Mouse (Mus musculus) forebrain, embryonic 15.5 days (tissue): ENCODE measurements at regions not wholly inside any gene's neighbourhood (a gene's known extent, or its start where the extent isn't known, plus 50 kb on each side); places are given as distances from the start of the nearest gene placed in this dataset.

Source experiments
- ATAC-seq: fragments of 200-750 bp; cut with Nextera tagmentation; replicated peaks from 2 replicates; pipeline ENCODE4 v1.8.0; 2017; ENCODE audit warnings: mild to moderate bottlenecking, moderate TSS enrichment, moderate library complexity
- H3K27ac ChIP-seq: fragments of 300-500 bp; sonication (generic); replicated peaks from 2 replicates; pipeline ENCODE4 v1.5.1; 2015; ENCODE audit warnings: mild to moderate bottlenecking, inconsistent platforms
- H3K27me3 ChIP-seq: fragments of 300-500 bp; sonication (generic); 2 replicates; pipeline ENCODE4 v1.6.1; 2015; ENCODE audit warnings: inconsistent platforms
- H3K36me3 ChIP-seq: fragments of 300-500 bp; sonication (generic); 2 replicates; pipeline ENCODE4 v1.6.1; 2015; ENCODE audit warnings: mild to moderate bottlenecking, inconsistent platforms
- H3K4me1 ChIP-seq: fragments of 300-500 bp; sonication (generic); 2 replicates; pipeline ENCODE4 v1.6.1; 2015; ENCODE audit warnings: inconsistent platforms
- H3K4me2 ChIP-seq: fragments of 300-500 bp; sonication (generic); replicated peaks from 2 replicates; pipeline ENCODE4 v1.6.1; 2015; ENCODE audit warnings: mild to moderate bottlenecking, inconsistent platforms
- H3K4me3 ChIP-seq: fragments of 300-500 bp; sonication (generic); 2 replicates; pipeline ENCODE4 v1.5.1; 2015; ENCODE audit warnings: mild to moderate bottlenecking, inconsistent platforms
- H3K9ac ChIP-seq: fragments of 300-500 bp; sonication (generic); replicated peaks from 2 replicates; pipeline ENCODE4 v1.6.1; 2015; ENCODE audit warnings: mild to moderate bottlenecking, inconsistent platforms
- H3K9me3 ChIP-seq: fragments of 300-500 bp; sonication (generic); 2 replicates; pipeline ENCODE4 v1.6.1; 2016; ENCODE audit warnings: inconsistent platforms
- WGBS: fragments of 180-500 bp; shearing (Covaris S2); methylation state at CpG from one replicate; pipeline ENCODE4 v1.1.7; 2015; ENCODE audit warnings: mixed read lengths; 5-methylcytosine and 5-hydroxymethylcytosine counted together

DNA sequence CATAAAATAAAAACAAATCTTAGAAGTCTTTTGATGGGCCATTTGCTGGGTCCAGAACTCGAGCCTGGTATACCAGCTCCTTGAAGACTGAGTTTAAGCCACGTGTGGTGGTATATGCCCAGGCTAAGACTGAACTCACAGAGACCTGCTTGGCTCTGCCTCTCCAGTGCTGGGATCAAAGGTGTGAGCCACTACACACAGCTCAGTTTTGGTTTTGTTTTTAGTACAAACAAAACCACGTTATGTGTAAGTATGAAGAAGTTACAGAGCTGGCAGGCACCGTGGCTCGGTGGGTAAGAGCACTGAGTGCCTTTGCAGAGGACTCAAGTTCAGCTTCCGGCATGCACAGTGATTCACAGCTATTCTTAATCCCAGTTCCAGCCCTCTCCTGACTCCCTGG lies 75.6 kb downstream of the Wdr5 start:
- WGBS = 80% methylated on average over 6 of the region's 6 CpGs
- Histone ChIP-seq H3K4me1 (no peaks in the 10 kb centered on the region), H3K4me3 (no peak overlapping the region), H3K9me3 (no peaks in the 10 kb centered on the region), H3K27ac (no peak overlapping the region), H3K36me3 (no peaks in the 10 kb centered on the region), H3K4me2 (no peak overlapping the region), H3K9ac (no peak overlapping the region), H3K27me3 (no peaks in the 10 kb centered on the region)
- ATAC-seq = no peak

DNA sequence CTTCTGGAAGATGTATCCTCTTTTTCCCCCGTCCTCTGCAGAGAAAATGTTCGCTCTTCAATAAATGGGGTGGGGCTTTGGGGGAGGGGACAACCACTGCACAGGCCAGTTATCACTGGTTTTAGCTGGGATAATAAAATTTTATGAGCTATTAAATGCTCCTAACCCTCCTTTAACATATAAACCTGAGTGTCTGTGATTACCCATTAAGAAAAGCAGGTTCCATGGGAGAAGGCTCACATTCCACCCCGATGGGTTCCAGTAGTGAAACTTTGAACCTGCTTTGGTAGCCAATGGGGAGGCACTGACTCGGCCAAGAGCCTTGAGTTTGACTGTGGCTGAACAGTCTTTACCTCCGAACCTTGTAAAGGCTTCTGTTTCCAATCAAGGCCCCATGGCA lies 76.7 kb downstream of the Wdr5 start:
- no peak for ATAC-seq

DNA sequence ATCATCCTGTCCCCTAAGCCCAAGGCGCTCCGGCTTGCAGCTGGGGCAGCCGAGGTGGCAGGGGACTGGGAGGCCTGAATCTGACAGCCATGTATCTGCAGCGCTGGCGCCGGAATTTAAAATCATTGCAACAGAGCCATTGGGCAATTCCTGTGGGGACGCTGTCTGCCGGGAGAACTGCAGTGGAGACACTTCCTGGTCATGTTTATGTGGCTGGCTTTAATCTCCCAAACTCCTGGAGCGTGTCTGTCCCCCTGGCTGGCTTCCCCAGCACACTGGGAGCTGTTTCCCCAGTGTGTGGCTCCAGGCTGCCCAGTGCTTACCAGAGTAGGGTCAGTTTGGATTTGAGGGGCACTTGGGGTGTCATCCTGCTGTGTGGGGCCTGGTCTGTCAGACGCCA lies 78.4 kb downstream of the Wdr5 start:
- Histone ChIP-seq H3K36me3 (no peaks in the 10 kb centered on the region), H3K9ac (no peak overlapping the region), H3K27ac (no peak overlapping the region), H3K9me3 (no peaks in the 10 kb centered on the region), H3K27me3 (0 out of 2 replicates have a peak, but pooled peaks cover 6% of the 10 kb centered on the region), H3K4me2 (no peak overlapping the region), H3K4me1 (no peaks in the 10 kb centered on the region), H3K4me3 (no peak overlapping the region)
- no peak for ATAC-seq
- WGBS = 67% methylated on average over 10 of the region's 10 CpGs

More for the DNA sequence above, 76.7 kb downstream of the Wdr5 start:
- Histone ChIP-seq H3K36me3 (no peaks in the 10 kb centered on the region), H3K9ac (no peak overlapping the region), H3K4me2 (no peak overlapping the region), H3K27me3 (0 out of 2 replicates have a peak, but pooled peaks cover 6% of the 10 kb centered on the region), H3K4me3 (no peak overlapping the region), H3K27ac (no peak overlapping the region), H3K4me1 (no peaks in the 10 kb centered on the region), H3K9me3 (no peaks in the 10 kb centered on the region)
- 90% methylated on average over 5 of the region's 5 CpGs for WGBS

DNA sequence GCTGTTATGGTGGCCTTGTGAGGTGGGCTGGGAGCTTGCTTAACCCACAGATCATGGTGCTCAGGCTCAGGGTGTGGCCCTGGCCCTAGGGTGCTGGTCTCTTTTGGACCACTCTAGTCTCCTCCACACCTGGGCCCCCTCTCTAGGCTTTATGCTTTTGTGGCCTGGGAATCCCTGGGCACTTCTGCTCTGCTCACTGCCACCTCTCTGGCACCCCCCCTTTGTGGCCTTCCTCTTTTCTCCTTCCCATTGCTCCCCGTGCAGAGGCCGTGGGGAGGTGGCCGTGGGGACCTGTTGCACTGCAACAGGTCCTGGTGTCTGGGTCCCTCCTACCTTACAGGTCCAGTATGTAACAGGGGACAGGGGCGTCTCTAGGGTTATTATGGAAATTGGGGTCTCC lies 80.3 kb downstream of the Wdr5 start:
- no peaks in the 10 kb centered on the region for H3K36me3 ChIP-seq
- no peak overlapping the region for H3K9ac ChIP-seq
- H3K9me3 ChIP-seq = no peaks in the 10 kb centered on the region
- H3K27ac ChIP-seq = no peak overlapping the region
- 0 out of 2 replicates have a peak, but pooled peaks cover 6% of the 10 kb centered on the region for H3K27me3 ChIP-seq
- no peak for ATAC-seq
- H3K4me2 ChIP-seq = no peak overlapping the region
- H3K4me1 ChIP-seq = 0 out of 2 replicates have a peak, but pooled peaks cover 5% of the 10 kb centered on the region
- H3K4me3 ChIP-seq = no peak overlapping the region
- WGBS = 84% methylated on average over 4 of the region's 4 CpGs

DNA sequence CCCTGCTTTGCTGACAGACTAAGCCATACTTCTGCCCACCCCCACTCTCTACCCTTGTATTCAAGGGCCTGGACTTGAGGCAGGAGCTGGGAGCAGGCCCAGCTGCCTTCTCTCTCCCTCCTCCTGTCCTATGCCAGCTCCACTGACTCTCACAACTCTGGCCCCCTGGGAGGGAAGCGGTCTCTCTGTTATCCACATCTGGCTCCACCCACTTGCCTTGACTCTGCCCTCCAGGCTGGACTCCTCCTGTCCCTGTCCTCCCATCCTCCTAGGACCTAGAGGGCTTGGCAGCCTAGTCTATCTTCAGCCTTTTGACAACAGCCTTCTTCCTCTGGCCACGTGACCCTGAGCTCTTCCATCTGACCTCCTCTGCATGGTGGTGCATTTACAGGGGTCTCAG lies 80.0 kb upstream of the Rxra start:
- Histone ChIP-seq H3K36me3 (no peaks in the 10 kb centered on the region), H3K27ac (no peak overlapping the region), H3K4me3 (no peak overlapping the region), H3K4me1 (0 out of 2 replicates have a peak, but pooled peaks cover 5% of the 10 kb centered on the region), H3K27me3 (0 out of 2 replicates have a peak, but pooled peaks cover 6% of the 10 kb centered on the region), H3K4me2 (no peak overlapping the region), H3K9me3 (no peaks in the 10 kb centered on the region), H3K9ac (no peak overlapping the region)
- 31% methylated on average over 2 of the region's 2 CpGs for WGBS
- no peak for ATAC-seq

DNA sequence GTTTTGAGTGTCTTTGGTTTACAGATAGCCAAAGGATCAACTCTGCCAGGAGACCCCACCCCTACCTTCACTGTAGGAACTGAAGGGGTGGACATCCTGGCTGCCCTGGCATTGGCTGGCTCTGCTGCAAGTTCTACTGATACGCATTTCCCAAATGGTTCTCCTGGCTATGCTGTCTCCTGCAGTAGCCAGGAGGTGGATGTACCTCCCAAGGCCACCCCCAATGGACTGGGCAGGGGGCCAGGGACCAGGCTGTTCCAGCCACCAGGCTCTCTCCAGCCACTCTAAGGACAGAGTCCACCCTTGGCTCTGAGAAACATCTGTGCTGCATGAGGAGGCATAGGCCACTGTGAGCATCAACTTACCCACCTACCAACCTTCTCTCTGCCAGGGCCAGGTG lies 79.3 kb upstream of the Rxra start:
- 0 out of 2 replicates have a peak, but pooled peaks cover 6% of the 10 kb centered on the region for H3K27me3 ChIP-seq
- H3K4me1 ChIP-seq = 0 out of 2 replicates have a peak, but pooled peaks cover 5% of the 10 kb centered on the region
- H3K27ac ChIP-seq = no peak overlapping the region
- no peak overlapping the region for H3K4me3 ChIP-seq
- H3K9ac ChIP-seq = no peak overlapping the region
- 100% methylated on average over 1 of the region's 1 CpGs for WGBS
- no peak overlapping the region for H3K4me2 ChIP-seq
- H3K36me3 ChIP-seq = no peaks in the 10 kb centered on the region
- ATAC-seq = no peak
- H3K9me3 ChIP-seq = no peaks in the 10 kb centered on the region

DNA sequence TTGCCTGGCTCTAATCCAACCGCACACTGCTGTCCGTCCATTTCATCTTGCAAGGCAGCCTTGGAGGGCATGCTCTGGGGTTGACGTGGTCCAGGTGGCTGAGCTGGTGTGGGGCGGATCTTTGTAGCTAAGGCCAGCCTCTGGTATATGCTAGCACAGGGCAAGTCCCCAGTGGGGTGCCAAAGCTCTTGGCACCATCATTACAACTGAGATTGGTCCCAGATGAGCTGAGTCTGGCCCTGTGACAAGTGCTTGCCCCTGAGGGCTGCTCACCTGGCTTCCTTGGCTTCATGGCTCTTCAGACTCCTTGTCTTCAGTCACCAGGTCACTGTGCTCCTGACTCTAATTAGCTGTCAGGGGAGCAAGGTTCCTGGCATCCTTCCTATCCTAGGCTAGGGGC lies 78.3 kb upstream of the Rxra start:
- WGBS = 93% methylated on average over 4 of the region's 4 CpGs

DNA sequence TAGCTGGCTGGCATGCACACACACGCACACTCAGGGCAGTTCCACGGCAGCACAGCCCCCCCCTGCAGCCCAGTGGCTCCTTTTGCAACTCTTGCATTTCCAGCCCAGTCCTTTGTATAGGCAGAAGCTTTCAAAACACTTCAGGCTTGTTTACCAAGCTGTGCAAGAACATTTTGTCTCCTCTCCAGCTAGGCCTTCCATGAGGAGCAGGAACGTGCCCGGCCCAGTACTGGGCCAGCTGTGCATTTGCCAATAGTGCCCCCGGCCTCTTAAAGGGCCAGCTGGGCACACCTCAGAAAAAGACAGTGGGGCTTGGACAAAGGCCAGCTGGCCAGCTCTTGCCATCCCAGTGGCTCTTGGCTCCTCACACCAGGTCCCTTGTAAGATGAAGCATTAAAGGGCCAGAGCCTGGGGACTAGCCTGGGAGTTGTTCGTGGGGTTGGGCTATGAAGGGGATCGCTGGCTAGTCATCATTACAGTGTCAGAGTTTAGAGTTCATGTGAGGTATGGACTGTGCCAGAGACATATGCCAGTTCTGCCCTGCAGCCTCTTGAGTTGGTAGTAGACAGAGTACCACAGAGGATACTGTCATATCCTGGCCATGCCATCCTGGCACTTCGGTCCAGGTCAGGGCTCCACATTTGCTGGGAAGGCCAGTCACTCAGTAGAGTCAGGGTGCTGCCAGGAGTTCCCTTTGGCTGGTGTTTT lies 77.0 kb upstream of the Rxra start:
- Histone ChIP-seq H3K9ac (no peak overlapping the region), H3K4me2 (no peak overlapping the region), H3K36me3 (no peaks in the 10 kb centered on the region), H3K27ac (no peak overlapping the region; the same call in 1 of the 2 replicates), H3K4me1 (0 out of 2 replicates have a peak, but pooled peaks cover 5% of the 10 kb centered on the region), H3K4me3 (no peak overlapping the region), H3K27me3 (0 out of 2 replicates have a peak, but pooled peaks cover 6% of the 10 kb centered on the region), H3K9me3 (no peaks in the 10 kb centered on the region)
- 51% methylated on average over 8 of the region's 8 CpGs for WGBS
- peak; percentile 46; the same call in 1 of the 2 replicates for ATAC-seq

More for the DNA sequence above, 78.3 kb upstream of the Rxra start:
- H3K4me2 ChIP-seq = no peak overlapping the region
- H3K9me3 ChIP-seq = no peaks in the 10 kb centered on the region
- ATAC-seq = no peak
- H3K27me3 ChIP-seq = 0 out of 2 replicates have a peak, but pooled peaks cover 6% of the 10 kb centered on the region
- 0 out of 2 replicates have a peak, but pooled peaks cover 5% of the 10 kb centered on the region for H3K4me1 ChIP-seq
- H3K36me3 ChIP-seq = no peaks in the 10 kb centered on the region
- no peak overlapping the region for H3K4me3 ChIP-seq
- no peak overlapping the region for H3K27ac ChIP-seq
- H3K9ac ChIP-seq = no peak overlapping the region

DNA sequence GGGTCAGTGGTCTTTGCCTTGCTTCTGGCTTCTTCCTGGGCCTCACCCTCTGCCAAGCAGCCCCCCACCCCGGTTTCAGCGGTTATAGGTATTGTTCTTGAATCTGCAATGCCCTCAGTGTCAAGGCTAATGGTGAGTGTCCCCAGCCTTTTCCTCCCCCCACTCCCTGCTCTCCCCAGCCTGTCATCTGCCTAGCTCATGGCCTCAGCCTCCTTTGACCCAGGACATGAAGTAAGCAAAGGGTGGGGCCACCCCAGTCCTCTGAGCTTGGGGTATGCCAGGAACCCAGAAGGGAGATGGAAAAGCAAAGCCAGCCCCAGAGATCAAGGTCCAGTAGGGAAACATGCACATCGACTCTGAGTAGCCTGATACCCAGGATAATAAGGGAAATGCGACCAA lies 76.5 kb upstream of the Rxra start:
- H3K4me2 ChIP-seq = no peak overlapping the region
- no peaks in the 10 kb centered on the region for H3K36me3 ChIP-seq
- no peak for ATAC-seq
- H3K4me3 ChIP-seq = no peak overlapping the region
- no peaks in the 10 kb centered on the region for H3K9me3 ChIP-seq
- 73% methylated on average over 4 of the region's 4 CpGs for WGBS
- 0 out of 2 replicates have a peak, but pooled peaks cover 6% of the 10 kb centered on the region for H3K27me3 ChIP-seq
- no peak overlapping the region for H3K27ac ChIP-seq
- H3K4me1 ChIP-seq = 0 out of 2 replicates have a peak, but pooled peaks cover 5% of the 10 kb centered on the region
- no peak overlapping the region for H3K9ac ChIP-seq

DNA sequence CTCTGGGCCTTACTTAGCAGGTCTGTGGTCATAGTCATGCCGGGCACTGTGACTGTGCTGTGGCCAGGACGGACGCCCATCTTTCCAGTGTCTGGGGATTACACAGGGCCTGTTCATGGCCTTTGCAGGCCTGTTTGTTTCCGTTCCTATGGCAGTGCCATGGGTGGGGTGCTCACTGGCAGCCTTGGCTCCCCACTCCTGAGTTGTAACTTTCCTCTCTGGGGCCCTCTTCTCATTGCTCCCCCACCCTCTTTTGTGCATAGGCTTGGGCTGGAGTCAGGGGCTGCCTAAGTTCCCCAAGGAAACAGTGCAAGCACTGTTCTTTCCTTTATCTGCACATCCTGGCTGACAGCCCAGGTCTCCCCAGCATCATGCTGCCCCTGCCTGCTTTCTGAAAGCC lies 72.9 kb upstream of the Rxra start:
- ATAC-seq = no peak
- no peak overlapping the region for H3K9ac ChIP-seq
- H3K4me3 ChIP-seq = no peak overlapping the region
- H3K27me3 ChIP-seq = 0 out of 2 replicates have a peak, but pooled peaks cover 4% of the 10 kb centered on the region
- no peaks in the 10 kb centered on the region for H3K9me3 ChIP-seq
- WGBS = 53% methylated on average over 4 of the region's 4 CpGs
- H3K4me2 ChIP-seq = no peak overlapping the region
- H3K4me1 ChIP-seq = 0 out of 2 replicates have a peak, but pooled peaks cover 5% of the 10 kb centered on the region
- H3K36me3 ChIP-seq = no peaks in the 10 kb centered on the region
- H3K27ac ChIP-seq = no peak overlapping the region

DNA sequence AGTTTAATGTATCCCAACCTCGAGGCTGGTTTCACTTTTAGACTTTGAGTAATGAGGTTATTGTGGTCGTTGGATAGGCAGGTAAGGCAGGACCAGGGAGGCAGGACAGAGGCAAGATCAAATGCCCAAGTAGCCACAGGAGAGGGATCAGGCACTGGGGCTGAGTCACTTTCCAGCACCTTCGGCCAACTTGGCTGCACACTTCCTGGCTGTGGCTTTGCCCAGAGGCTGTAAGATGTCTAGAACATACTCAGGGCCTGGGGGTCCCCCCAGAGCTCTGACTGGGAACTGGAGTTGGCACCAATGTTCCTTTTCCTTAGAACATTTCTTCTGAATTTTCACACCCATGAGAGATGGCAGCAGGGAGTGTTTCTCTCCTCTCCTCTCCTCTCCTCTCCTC lies 71.7 kb upstream of the Rxra start:
- H3K27ac ChIP-seq = no peak overlapping the region
- H3K4me2 ChIP-seq = no peak overlapping the region
- no peaks in the 10 kb centered on the region for H3K4me1 ChIP-seq
- H3K9ac ChIP-seq = no peak overlapping the region
- no peaks in the 10 kb centered on the region for H3K9me3 ChIP-seq
- no peak overlapping the region for H3K4me3 ChIP-seq
- WGBS = 57% methylated on average over 3 of the region's 3 CpGs
- ATAC-seq = no peak
- 0 out of 2 replicates have a peak, but pooled peaks cover 7% of the 10 kb centered on the region for H3K27me3 ChIP-seq
- no peaks in the 10 kb centered on the region for H3K36me3 ChIP-seq

DNA sequence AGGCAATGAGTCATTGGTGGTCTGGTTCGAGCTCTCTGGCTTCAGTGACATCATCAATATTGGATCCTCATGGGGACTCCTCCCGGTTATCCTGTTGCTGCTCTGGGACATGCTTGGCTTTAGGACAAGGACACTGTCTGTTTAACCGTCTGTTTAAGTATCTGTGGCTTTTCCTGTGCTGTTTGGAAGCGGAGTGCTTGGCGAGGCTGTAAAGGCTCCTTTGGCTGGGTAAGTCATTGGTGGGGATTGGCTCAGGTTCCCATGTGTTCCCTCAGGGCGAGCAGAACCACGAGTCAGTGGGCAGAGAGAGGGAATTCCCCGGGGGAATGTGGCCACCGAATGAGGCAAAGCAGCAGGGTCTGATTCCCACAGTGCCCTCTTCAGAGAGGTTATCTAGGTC lies 69.4 kb upstream of the Rxra start:
- H3K4me2 ChIP-seq = no peak overlapping the region
- WGBS = 75% methylated on average over 9 of the region's 9 CpGs
- no peak overlapping the region for H3K4me3 ChIP-seq
- no peaks in the 10 kb centered on the region for H3K9me3 ChIP-seq
- no peaks in the 10 kb centered on the region for H3K36me3 ChIP-seq
- 0 out of 2 replicates have a peak, but pooled peaks cover 7% of the 10 kb centered on the region for H3K27me3 ChIP-seq
- H3K9ac ChIP-seq = no peak overlapping the region
- no peak overlapping the region for H3K27ac ChIP-seq
- no peaks in the 10 kb centered on the region for H3K4me1 ChIP-seq
- ATAC-seq = no peak
